Mouse (Mus musculus) liver, adult 2 months (tissue): ENCODE measurements around the gene Smg9. TPM values are rescaled to one million over a fixed set of nuclear protein-coding genes. Genes with fewer than 3 reads are reported as not detected.
A peak's percentile ranks its signal among the peaks of the same experiment; 100 is the strongest.

Source experiments
- DNase-seq: peaks from one replicate; pipeline ENCODE4 v3.0.0-alpha.2; 2011; ENCODE audit warnings: low read depth, low spot score; ENCODE audit errors: extremely low read depth
- H3K27ac ChIP-seq: fragments of 200-500 bp; replicated peaks from 2 replicates; pipeline ENCODE4 v1.5.1; 2012; ENCODE audit warnings: low read depth, mild to moderate bottlenecking, control low read depth, inconsistent platforms, low read length; ENCODE audit not compliant: insufficient read depth
- H3K27me3 ChIP-seq: fragments of 200-500 bp; 2 replicates; pipeline ENCODE4 v1.6.1; 2012; ENCODE audit warnings: mild to moderate bottlenecking, moderate library complexity, low read length, inconsistent platforms; ENCODE audit not compliant: control insufficient read depth, insufficient read depth
- H3K36me3 ChIP-seq: fragments of 200-500 bp; 2 replicates; pipeline ENCODE4 v1.6.1; 2012; ENCODE audit warnings: low read length, inconsistent platforms; ENCODE audit not compliant: control insufficient read depth, insufficient read depth
- H3K4me1 ChIP-seq: fragments of 200-500 bp; 2 replicates; pipeline ENCODE4 v1.6.1; 2011; ENCODE audit warnings: low read length; ENCODE audit not compliant: control insufficient read depth, insufficient read depth
- H3K4me3 ChIP-seq: fragments of 200-500 bp; 2 replicates; pipeline ENCODE4 v1.5.1; 2011; ENCODE audit warnings: low read depth, mild to moderate bottlenecking, control low read depth, low read length, moderate library complexity; ENCODE audit not compliant: insufficient read depth
- H3K79me2 ChIP-seq: fragments of 200-500 bp; 2 replicates; pipeline ENCODE4 v1.6.1; 2012; ENCODE audit warnings: inconsistent platforms, mild to moderate bottlenecking, low read length, moderate library complexity; ENCODE audit not compliant: control insufficient read depth, insufficient read depth
- H3K9ac ChIP-seq: fragments of 200-500 bp; 2 replicates; pipeline ENCODE4 v1.6.1; 2012; ENCODE audit warnings: low read depth, mild to moderate bottlenecking, control low read depth, inconsistent platforms, low read length
- CTCF ChIP-seq: fragments of 200-500 bp; IDR thresholded peaks from 2 replicates; pipeline ENCODE4 v1.5.1; 2011; ENCODE audit warnings: low read depth, low read length, control low read depth
- POLR2A ChIP-seq: fragments of 200-500 bp; IDR thresholded peaks from 2 replicates; pipeline ENCODE4 v1.6.1; 2011; ENCODE audit warnings: low read length, control low read depth; ENCODE audit not compliant: insufficient read depth; ENCODE audit errors: extremely low read depth
- WGBS: fragments of 180-500 bp; shearing (Covaris S2); methylation state at CpG from one replicate; pipeline ENCODE4 v1.1.7; 2018; 5-methylcytosine and 5-hydroxymethylcytosine counted together
- polyA plus RNA-seq: library from polyadenylated mRNA; depleted of rRNA; stranded (reverse); fragments of >200 nt; gene quantifications from 2 replicates; pipeline ENCODE4 v1.2.3, GENCODE M21; 2012; rRNA removed
- total RNA-seq: library from RNA; depleted of rRNA; stranded (reverse); fragments of >200 nt; gene quantifications from 2 replicates; pipeline ENCODE4 v1.2.3, GENCODE M21; 2014; rRNA removed

Gene Smg9
- 3.7 and 5.0 TPM in 2 replicates for total RNA-seq
- polyA plus RNA-seq = 11.7 and 17.8 TPM in 2 replicates

- peak; percentile 56; the same call in 1 of the 2 replicates for TF ChIP-seq POLR2A
- no peak for TF ChIP-seq CTCF
- H3K4me1 ChIP-seq = peaks cover 4% of the 10 kb centered on the region; the same call in 1 of the 2 replicates
- peaks cover 3% of the 10 kb centered on the region; the same call in 1 of the 2 replicates for H3K79me2 ChIP-seq
- peak within 1 kb of the TSS; percentile 85 for H3K9ac ChIP-seq
- 2% methylated on average over 65 of the region's 66 CpGs for WGBS
- H3K27me3 ChIP-seq = no peaks in the 10 kb centered on the region
- H3K27ac ChIP-seq = peak within 1 kb of the TSS; percentile 91
- H3K36me3 ChIP-seq = no peaks in the 10 kb centered on the region
- peak; percentile 92 for DNase-seq
- H3K4me3 ChIP-seq = peak within 1 kb of the TSS; percentile 83
These were observed at the start of gene Smg9 for GRCm38 (mm10) chr7:24399256-24400081. TSS of gene Smg9 (plus strand) at chr7:24399619.

- H3K4me3 ChIP-seq = no peak overlapping the region
- no peak overlapping the region for H3K27ac ChIP-seq
- H3K36me3 ChIP-seq = no peaks in the 10 kb centered on the region
- TF ChIP-seq CTCF (no peak), POLR2A (no peak)
- DNase-seq = no peak
- no peaks in the 10 kb centered on the region for H3K79me2 ChIP-seq
- H3K27me3 ChIP-seq = no peaks in the 10 kb centered on the region
- no peak overlapping the region for H3K9ac ChIP-seq
- no peaks in the 10 kb centered on the region for H3K4me1 ChIP-seq
- WGBS = 81% methylated on average over 6 of the region's 6 CpGs
These were observed 43.8 kb upstream of the Smg9 start for GRCm38 (mm10) chr7:24355646-24356045.

- H3K9ac ChIP-seq = no peak overlapping the region
- WGBS = 73% methylated on average over 10 of the region's 10 CpGs
- H3K27me3 ChIP-seq = peaks cover 2% of the 10 kb centered on the region; the same call in 1 of the 2 replicates
- TF ChIP-seq CTCF = no peak
- TF ChIP-seq POLR2A = no peak
- no peaks in the 10 kb centered on the region for H3K79me2 ChIP-seq
- no peaks in the 10 kb centered on the region for H3K36me3 ChIP-seq
- no peak overlapping the region for H3K4me3 ChIP-seq
- H3K27ac ChIP-seq = no peak overlapping the region
- H3K4me1 ChIP-seq = no peaks in the 10 kb centered on the region
- DNase-seq = no peak
These were observed 43.3 kb upstream of the Smg9 start for GRCm38 (mm10) chr7:24356081-24356480.

- WGBS = 45% methylated on average over 4 of the region's 4 CpGs
- no peak overlapping the region for H3K4me3 ChIP-seq
- no peaks in the 10 kb centered on the region for H3K4me1 ChIP-seq
- H3K27ac ChIP-seq = no peak overlapping the region
- no peak overlapping the region for H3K9ac ChIP-seq
- H3K79me2 ChIP-seq = no peaks in the 10 kb centered on the region
- H3K36me3 ChIP-seq = no peaks in the 10 kb centered on the region
- TF ChIP-seq POLR2A (no peak), CTCF (peak; percentile 47)
- peaks cover 2% of the 10 kb centered on the region; the same call in 1 of the 2 replicates for H3K27me3 ChIP-seq
- no peak for DNase-seq
These were observed 41.5 kb upstream of the Smg9 start for GRCm38 (mm10) chr7:24357899-24358298.

GRCm38 (mm10) chr7:24359269-24359668 lies 40.1 kb upstream of the Smg9 start:
- H3K36me3 ChIP-seq = no peaks in the 10 kb centered on the region
- TF ChIP-seq CTCF (no peak), POLR2A (no peak)
- H3K9ac ChIP-seq = no peak overlapping the region
- no peaks in the 10 kb centered on the region for H3K4me1 ChIP-seq
- no peak overlapping the region for H3K4me3 ChIP-seq
- no peaks in the 10 kb centered on the region for H3K79me2 ChIP-seq
- peaks cover 2% of the 10 kb centered on the region; the same call in 1 of the 2 replicates for H3K27me3 ChIP-seq
- no peak for DNase-seq
- no peak overlapping the region for H3K27ac ChIP-seq
- WGBS = 25% methylated on average over 9 of the region's 9 CpGs

GRCm38 (mm10) chr7:24361001-24361400 lies 38.4 kb upstream of the Smg9 start:
- no peak for DNase-seq
- Histone ChIP-seq H3K36me3 (no peaks in the 10 kb centered on the region), H3K79me2 (no peaks in the 10 kb centered on the region), H3K4me1 (no peaks in the 10 kb centered on the region), H3K4me3 (no peak overlapping the region), H3K27ac (no peak overlapping the region), H3K9ac (no peak overlapping the region), H3K27me3 (peaks cover 2% of the 10 kb centered on the region; the same call in 1 of the 2 replicates)
- TF ChIP-seq CTCF = no peak; the same call in 1 of the 2 replicates
- WGBS = 63% methylated on average over 4 of the region's 4 CpGs
